Mouse (Mus musculus): ENCODE measurements around the gene Itpr3.

DNA sequence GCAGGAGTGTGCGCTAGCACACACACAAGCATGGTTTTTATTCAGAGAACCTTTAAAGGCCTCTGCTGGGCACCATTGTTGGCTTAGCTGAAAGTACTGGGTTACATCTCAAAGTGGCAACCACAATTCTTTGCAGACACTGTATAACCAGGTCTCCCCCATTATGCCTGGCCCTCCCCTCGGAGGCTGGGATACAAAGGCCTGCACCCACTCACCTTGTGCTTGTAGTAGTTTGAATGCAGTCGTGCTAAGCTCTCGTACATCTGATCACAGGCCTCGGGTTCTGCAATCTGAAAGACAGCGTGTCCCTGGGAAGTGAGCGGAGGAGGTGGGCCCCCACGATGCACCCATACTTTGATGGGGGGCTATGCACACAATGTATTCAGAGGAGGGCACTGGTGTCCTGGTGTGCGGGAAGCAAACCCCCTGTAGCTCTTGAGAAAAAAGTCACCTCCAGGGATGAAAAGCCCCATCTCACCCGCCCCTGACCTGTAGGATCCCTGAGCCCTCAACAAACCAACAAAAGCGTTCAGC lies 68.6 kb downstream of the Itpr3 start:
- TF ChIP-seq MAFK (IDR thresholded peaks at IDR 0.05; ENCODE audit: insufficient read depth, low read depth, low read length) (no peak), ZC3H11A (IDR thresholded peaks at IDR 0.05; ENCODE audit: borderline replicate concordance, low read depth, low read length) (no peak), HCFC1 (IDR thresholded peaks at IDR 0.05; ENCODE audit: borderline replicate concordance, insufficient read depth, low read length) (no peak), ZNF384 (IDR thresholded peaks at IDR 0.05; ENCODE audit: low read depth, low read length) (no peak), CHD2 (IDR thresholded peaks at IDR 0.05; ENCODE audit: low read depth, low read length) (no peak)

Measured in ES-E14 (cell line).